8 mouse cellular contexts compared by ENCODE assay signal in the genomic region with DNA sequence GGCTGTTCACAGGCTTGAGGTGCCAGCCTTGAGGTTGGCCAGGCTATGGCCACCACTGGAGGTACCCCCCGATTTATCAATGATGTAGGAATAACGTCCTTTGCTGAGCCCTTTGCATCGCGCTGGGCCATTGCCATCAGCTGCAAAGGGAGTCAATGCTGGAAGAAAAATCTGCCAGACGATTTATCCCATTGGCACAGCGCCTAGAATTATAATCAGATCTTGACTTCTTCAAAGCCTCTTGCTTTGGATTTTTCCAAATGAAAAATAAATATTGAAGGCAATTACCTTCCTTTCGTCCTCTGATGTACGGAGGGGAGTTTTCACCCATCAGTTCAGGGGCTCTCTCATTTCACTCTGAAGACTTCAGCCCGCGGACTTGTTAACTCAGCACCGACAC.
DNase-seq lines count a peak whose midpoint lies in the region; ATAC-seq and TF ChIP-seq lines count a peak whose summit lies in the region.

No protein-coding gene starts in this region.

- 0 out of 2 replicates have a peak overlapping the region, but pooled peaks have one; percentile 17 for H3K4me2 ChIP-seq in kidney, embryonic 14.5 days (replicated peaks; ENCODE audit: low read depth, low read length)
- H3K4me2 ChIP-seq in neural tube, embryonic 15.5 days: 0 out of 2 replicates have a peak overlapping the region, but pooled peaks have one; percentile 22
- peak overlapping the region; percentile 47 for H3K4me2 ChIP-seq in stomach, postnatal 0 days (replicated peaks; ENCODE audit: low read depth)
- H3K4me2 ChIP-seq in liver, postnatal 0 days (ENCODE audit: low read depth, low read length): no peak overlapping the region

- H3K4me1 ChIP-seq in cerebellum, adult 2 months (ENCODE audit: control insufficient read depth, insufficient read depth, low read length): no peaks in the 10 kb centered on the region
- no peaks in the 10 kb centered on the region for H3K4me1 ChIP-seq in kidney, embryonic 14.5 days (ENCODE audit: control insufficient read depth, insufficient read depth, low read length)
- H3K4me1 ChIP-seq in neural tube, embryonic 15.5 days: peaks cover 2% of the 10 kb centered on the region; the same call in 1 of the 2 replicates
- H3K4me1 ChIP-seq in stomach, postnatal 0 days (replicated peaks; ENCODE audit: control insufficient read depth, insufficient read depth): no peaks in the 10 kb centered on the region
- H3K4me1 ChIP-seq in liver, postnatal 0 days (ENCODE audit: insufficient read depth): no peaks in the 10 kb centered on the region

- 28% methylated on average over 11 of the region's 11 CpGs for WGBS in cerebellum, adult 2 months
- WGBS in kidney, embryonic 14.5 days: 65% methylated on average over 11 of the region's 11 CpGs
- 73% methylated on average over 11 of the region's 11 CpGs for WGBS in neural tube, embryonic 15.5 days
- WGBS in stomach, postnatal 0 days: 31% methylated on average over 11 of the region's 11 CpGs
- WGBS in liver, postnatal 0 days (ENCODE audit: insufficient replicate concordance): 72% methylated on average over 11 of the region's 11 CpGs

- H3K36me3 ChIP-seq in kidney, embryonic 14.5 days (ENCODE audit: control insufficient read depth, insufficient read depth, low read length): no peaks in the 10 kb centered on the region
- H3K36me3 ChIP-seq in neural tube, embryonic 15.5 days: no peaks in the 10 kb centered on the region
- H3K36me3 ChIP-seq in stomach, postnatal 0 days (ENCODE audit: control insufficient read depth, insufficient read depth, low read length): no peaks in the 10 kb centered on the region
- no peaks in the 10 kb centered on the region for H3K36me3 ChIP-seq in liver, postnatal 0 days (replicated peaks; ENCODE audit: insufficient read depth, low read length)

- no peaks in the 10 kb centered on the region; the same call in 1 of the 2 replicates for H3K27me3 ChIP-seq in cerebellum, adult 2 months (ENCODE audit: control insufficient read depth, insufficient read depth, low read length)
- 0 out of 2 replicates have a peak, but pooled peaks cover 3% of the 10 kb centered on the region for H3K27me3 ChIP-seq in kidney, embryonic 14.5 days (ENCODE audit: control insufficient read depth, insufficient read depth, low read length)
- peaks cover 7% of the 10 kb centered on the region for H3K27me3 ChIP-seq in neural tube, embryonic 15.5 days (replicated peaks)
- H3K27me3 ChIP-seq in stomach, postnatal 0 days (ENCODE audit: control insufficient read depth, insufficient read depth, low read length): no peaks in the 10 kb centered on the region
- H3K27me3 ChIP-seq in liver, postnatal 0 days (ENCODE audit: insufficient read depth, low read length): peaks cover 11% of the 10 kb centered on the region; the same call in 1 of the 2 replicates

- H3K9me3 ChIP-seq in kidney, embryonic 14.5 days (ENCODE audit: control insufficient read depth, low read length): no peaks in the 10 kb centered on the region
- no peaks in the 10 kb centered on the region for H3K9me3 ChIP-seq in neural tube, embryonic 15.5 days (replicated peaks)
- no peaks in the 10 kb centered on the region for H3K9me3 ChIP-seq in stomach, postnatal 0 days (ENCODE audit: control insufficient read depth, low read length)
- H3K9me3 ChIP-seq in liver, postnatal 0 days (ENCODE audit: low read length): no peaks in the 10 kb centered on the region

- no peak overlapping the region for H3K9ac ChIP-seq in kidney, embryonic 14.5 days (ENCODE audit: low read depth, low read length)
- H3K9ac ChIP-seq in neural tube, embryonic 15.5 days (replicated peaks): no peak overlapping the region
- peak overlapping the region; percentile 13; the same call in 1 of the 2 replicates for H3K9ac ChIP-seq in stomach, postnatal 0 days (ENCODE audit: low read length)
- H3K9ac ChIP-seq in liver, postnatal 0 days (replicated peaks): no peak overlapping the region

- no peak for TF ChIP-seq POLR2A in cerebellum, adult 2 months (IDR thresholded peaks at IDR 0.05; ENCODE audit: borderline replicate concordance, insufficient read depth, low read length)

- no peak for ATAC-seq in kidney, embryonic 14.5 days (ENCODE audit: low FRiP score, low TSS enrichment)
- ATAC-seq in neural tube, embryonic 15.5 days (ENCODE audit: low FRiP score): no peak
- no peak for ATAC-seq in stomach, postnatal 0 days (ENCODE audit: low FRiP score, low TSS enrichment)
- ATAC-seq in liver, postnatal 0 days: no peak

- no peak for TF ChIP-seq EP300 in stomach, postnatal 0 days (optimal IDR thresholded peaks at IDR 0.05)
- TF ChIP-seq EP300 in liver, postnatal 0 days (IDR thresholded peaks at IDR 0.05; ENCODE audit: low read depth): no peak

- TF ChIP-seq CTCF in cerebellum, adult 2 months (IDR thresholded peaks at IDR 0.05; ENCODE audit: borderline replicate concordance, insufficient read depth, low read depth, low read length): no peak
- no peak for TF ChIP-seq CTCF in stomach, postnatal 0 days (IDR thresholded peaks at IDR 0.05; ENCODE audit: low read depth)
- TF ChIP-seq CTCF in liver, postnatal 0 days (IDR thresholded peaks at IDR 0.05; ENCODE audit: low read depth): no peak

- peak in 1 of 2 experiments; percentile 12 for DNase-seq in cerebellum, adult 2 months
- no peak for DNase-seq in cerebellum, postnatal 4 days (ENCODE audit: low spot score in 2 of 2)
- DNase-seq in kidney, postnatal 36 days: no peak
- no peak for DNase-seq in neural tube, embryonic 10.5 days (ENCODE audit: extremely low spot score, low spot score)
- DNase-seq in stomach, postnatal 0 days (ENCODE audit: low spot score): no peak
- no peak for DNase-seq in liver, postnatal 0 days

- H3K4me3 ChIP-seq in cerebellum, adult 2 months (replicated peaks; ENCODE audit: insufficient read depth, low read depth, low read length): peak overlapping the region; percentile 20
- no peak overlapping the region for H3K4me3 ChIP-seq in kidney, embryonic 14.5 days (ENCODE audit: low read length)
- no peak overlapping the region for H3K4me3 ChIP-seq in neural tube, embryonic 15.5 days (replicated peaks)
- no peak overlapping the region for H3K4me3 ChIP-seq in stomach, postnatal 0 days (ENCODE audit: low read depth, low read length)
- H3K4me3 ChIP-seq in liver, postnatal 0 days (ENCODE audit: low read depth, low read length): no peak overlapping the region

- H3K27ac ChIP-seq in cerebellum, adult 2 months (ENCODE audit: insufficient read depth, low read length): no peak overlapping the region
- H3K27ac ChIP-seq in kidney, embryonic 14.5 days (ENCODE audit: low read depth, low read length): no peak overlapping the region
- no peak overlapping the region for H3K27ac ChIP-seq in neural tube, embryonic 15.5 days (replicated peaks)
- H3K27ac ChIP-seq in stomach, postnatal 0 days (replicated peaks): no peak overlapping the region
- no peak overlapping the region for H3K27ac ChIP-seq in liver, postnatal 0 days (ENCODE audit: low read depth)
